Mouse (Mus musculus) left cerebral cortex, postnatal 4 days (tissue): ENCODE measurements around the gene Zdhhc9. TPM values are rescaled to one million over a fixed set of nuclear protein-coding genes. Genes with fewer than 3 reads are reported as not detected.

Experiments used
- DNase-seq: peaks from one replicate; pipeline ENCODE4 v3.0.0-alpha.2; 2022
- intact Hi-C: fragments of 180-260 bp; cut with DNase I; formaldehyde crosslinking; loops from one replicate; pipeline ENCODE4 v1.15.1; 2025
- total RNA-seq, 2 experiments: library from RNA; stranded (reverse); gene quantifications; 2 replicates each; pipeline ENCODE4 v1.2.3; 2021

The Zdhhc9 gene
- total RNA-seq, 2 experiments from 2014 or later: 86.3 to 91.7 TPM

DNA sequence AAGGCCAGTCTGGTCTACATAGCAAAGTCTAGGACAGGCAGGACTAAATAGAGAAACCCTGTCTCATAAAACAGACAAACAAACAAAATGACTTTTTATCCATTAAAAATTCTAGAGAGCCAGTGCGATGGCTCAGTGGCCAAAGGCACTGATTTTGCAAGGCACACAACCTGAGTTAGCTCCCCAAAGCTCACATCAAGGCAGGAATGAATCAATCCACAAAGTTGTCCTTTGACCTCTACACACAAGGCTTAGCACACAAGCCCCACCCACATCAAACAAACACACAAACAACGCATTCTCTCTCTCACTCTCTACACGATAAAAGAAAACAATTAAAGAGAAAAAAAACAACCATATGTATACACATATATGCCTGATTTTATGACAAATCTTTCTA is 24.0 kb downstream of the Zdhhc9 start:
- intact Hi-C loops: no loop called here
- no peak for DNase-seq

DNA sequence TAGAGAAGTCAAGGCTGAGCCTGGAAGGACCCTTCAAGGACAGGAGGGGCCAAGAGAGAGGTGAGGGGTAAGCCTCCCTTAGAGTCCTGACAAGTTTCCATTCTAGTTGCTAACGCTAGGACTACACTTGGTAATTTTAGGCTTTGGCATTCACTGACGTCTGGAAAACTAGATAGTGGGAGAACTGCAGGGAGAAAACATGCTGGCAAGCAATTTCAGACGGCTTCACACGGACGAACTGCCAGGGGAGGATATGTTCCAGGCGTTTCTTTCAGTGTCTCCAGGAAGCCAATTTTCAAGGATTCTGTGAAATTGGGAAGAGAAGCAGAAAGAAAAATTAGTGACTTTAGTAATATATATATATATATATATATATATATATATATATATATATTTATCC is 26.8 kb downstream of the Zdhhc9 start:
- no peak for DNase-seq
- intact Hi-C loops: no loop called here

DNA sequence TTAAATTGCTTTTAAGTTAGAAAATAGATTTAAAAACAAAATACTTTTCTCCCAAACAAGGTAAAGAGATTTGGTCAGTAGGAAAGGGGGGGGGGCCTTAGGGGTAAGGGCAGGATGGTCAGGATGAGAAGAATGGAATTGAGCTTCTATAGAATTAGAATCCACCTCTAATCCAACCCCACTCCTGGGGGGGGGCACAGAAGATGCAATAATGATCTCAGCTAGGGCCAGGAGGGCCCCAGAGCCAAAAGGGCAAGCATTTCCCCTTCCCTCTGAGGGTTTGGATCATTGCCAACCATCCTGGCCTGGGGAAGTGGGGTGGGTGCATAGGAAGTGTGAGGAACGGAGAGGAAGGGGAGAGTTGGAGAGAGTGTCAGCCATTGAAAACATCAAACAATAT is 38.3 kb downstream of the Zdhhc9 start:
- intact Hi-C loops: no loop called here

DNA sequence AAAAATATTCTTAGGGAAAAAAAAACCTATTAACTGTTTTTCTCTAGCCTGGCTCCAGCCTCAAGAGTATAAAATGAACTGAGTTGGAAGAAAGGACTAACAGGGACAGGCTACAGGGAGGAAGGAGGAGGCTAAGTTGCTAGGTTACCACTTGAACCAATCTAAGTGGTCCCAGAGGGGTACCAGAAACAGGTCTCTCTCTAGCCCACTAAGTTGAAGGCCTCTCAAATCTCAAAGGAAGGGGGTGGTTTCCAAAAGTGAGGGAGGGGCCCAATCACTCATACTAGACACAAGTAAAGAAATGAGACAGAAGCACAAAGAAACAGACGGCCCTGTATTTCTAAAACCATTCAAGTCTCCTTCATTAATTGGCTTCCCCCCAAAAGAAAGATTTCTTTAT is 38.8 kb downstream of the Zdhhc9 start:
- DNase-seq: no peak
- intact Hi-C loops: no loop called here

More for the DNA sequence above, 38.3 kb downstream of the Zdhhc9 start:
- no peak for DNase-seq

DNA sequence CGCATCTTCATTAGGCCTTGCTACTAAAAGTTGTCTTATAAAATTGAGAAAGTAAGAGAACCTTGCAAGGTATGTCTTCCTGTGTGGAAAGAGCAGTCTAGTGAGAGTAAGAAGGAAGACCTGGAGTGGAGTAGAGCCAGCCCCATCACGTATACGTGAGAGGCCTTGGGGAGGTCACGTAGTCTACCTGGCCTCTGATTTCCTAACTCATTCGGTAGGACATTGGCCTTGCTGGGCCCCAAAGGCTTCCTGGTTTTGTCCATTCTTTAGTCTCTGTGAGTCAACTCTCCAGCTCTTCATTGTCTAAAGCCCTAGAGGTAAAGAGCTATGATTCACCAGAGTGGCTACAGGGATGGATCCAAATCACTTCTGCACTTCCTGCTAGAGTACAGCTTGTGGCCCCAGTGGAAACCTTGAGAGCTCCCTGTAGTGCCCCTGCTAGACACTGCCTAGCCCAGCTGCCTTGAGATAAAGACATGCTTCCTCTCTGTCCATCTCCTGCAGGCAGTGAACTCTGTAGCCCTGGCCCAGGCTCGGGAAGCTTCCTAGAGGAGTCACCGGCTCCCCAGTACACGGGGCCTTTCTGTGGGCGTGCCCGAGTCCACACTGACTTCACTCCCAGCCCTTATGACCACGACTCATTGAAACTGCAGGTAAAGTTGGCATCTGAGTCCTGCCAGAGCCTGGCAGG is 50.3 kb downstream of the Zdhhc9 start:
- DNase-seq: no peak
- intact Hi-C loops: no loop called here

DNA sequence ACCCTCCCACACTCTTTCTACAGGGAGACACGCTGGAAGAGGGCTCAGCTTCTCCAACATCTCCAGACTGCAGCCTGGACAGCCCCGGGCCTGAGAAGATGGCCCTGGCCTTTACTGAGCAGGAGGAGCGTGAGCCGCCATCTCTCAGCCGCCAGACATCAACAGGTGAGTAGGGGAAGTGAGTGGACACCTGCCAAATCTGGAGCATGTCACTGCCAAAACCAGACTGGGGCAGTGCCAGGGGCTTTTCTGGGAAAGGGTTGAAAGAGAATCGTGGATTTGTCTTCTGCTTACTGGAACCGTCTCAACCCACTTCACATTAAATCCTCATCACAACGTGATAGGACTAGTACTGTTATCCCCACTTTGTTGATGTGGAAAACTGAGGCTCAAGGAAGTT is 51.3 kb downstream of the Zdhhc9 start:
- intact Hi-C loops: no loop called here
- peak; percentile 33 for DNase-seq

DNA sequence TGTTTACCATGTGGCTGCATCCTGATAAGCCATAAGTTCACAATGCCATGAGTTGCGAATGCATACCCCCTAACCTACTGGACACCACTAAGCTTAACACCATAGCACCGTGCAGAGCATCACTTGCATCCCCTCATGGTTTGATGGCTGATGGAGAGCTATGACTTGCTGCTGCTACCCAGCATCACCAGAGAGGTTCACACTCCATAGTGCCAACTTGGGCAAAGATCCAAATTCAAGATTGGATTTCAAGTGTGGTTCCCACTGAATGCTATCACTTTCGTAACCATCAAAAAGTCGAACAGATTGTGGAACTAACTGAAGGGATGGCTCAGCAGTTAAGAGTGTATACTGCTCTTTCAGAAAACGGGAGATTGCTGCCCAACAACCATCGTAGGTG is 53.2 kb downstream of the Zdhhc9 start:
- DNase-seq: no peak
- intact Hi-C loops: no loop called here

DNA sequence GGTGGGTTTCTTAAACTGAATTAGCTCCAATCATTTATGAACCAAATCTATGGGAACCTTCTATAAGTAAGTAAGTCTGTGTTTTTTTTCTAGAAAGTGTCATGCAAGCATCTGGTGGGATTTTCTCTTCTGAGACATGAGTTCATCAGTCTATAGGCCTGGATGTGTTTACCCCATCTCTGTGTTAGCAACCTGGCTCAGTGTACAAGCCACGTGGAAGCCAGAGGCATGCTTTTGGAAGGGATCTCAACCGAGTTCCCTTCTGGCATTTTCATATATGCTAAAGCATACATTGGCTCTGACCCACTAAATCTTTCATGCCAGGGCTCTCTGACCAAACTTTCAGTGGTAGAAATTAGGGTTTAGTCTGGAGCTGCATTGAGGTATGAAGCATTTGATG is 54.7 kb downstream of the Zdhhc9 start:
- intact Hi-C loops: no loop called here
- no peak for DNase-seq

DNA sequence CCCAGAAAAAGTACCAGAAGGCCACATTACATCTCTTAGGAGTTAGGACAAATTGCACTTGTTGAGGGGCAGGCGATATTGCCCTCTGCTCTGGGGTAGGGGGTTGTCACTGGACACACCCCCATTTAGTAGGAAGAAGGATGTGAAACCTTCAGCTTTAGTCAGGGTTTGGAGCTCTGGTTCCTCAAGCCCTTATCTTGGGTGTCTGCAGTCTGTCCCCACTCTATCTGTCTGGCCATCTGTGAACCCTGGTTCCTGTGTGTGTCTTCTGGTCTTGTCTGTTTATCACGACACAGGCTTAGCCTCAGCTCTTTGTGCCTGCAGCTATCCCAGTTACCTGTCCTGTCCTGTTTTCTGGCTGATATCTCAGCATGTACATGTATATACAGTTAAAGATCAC is 55.3 kb downstream of the Zdhhc9 start:
- no peak for DNase-seq
- intact Hi-C loops: no loop called here

DNA sequence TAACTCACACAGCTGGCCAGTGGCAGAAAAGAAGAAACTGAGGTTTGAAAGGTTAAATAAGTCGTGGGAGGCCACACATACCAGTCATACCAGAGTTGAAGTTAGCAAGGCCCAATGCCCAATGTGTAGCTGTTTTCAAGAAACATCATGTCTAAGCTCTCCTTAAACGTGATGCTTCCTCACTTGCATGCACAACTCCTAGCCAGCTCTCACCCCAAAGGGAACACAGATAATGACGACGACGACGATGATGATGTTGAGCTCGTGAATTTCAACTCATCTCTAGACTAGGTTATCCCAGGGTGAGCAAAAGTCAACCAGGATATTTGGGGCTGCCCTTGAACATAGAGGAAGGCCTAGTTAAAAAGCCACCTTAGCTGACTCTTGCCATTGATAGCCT is 56.6 kb downstream of the Zdhhc9 start:
- no peak for DNase-seq
- intact Hi-C loops: no loop called here

DNA sequence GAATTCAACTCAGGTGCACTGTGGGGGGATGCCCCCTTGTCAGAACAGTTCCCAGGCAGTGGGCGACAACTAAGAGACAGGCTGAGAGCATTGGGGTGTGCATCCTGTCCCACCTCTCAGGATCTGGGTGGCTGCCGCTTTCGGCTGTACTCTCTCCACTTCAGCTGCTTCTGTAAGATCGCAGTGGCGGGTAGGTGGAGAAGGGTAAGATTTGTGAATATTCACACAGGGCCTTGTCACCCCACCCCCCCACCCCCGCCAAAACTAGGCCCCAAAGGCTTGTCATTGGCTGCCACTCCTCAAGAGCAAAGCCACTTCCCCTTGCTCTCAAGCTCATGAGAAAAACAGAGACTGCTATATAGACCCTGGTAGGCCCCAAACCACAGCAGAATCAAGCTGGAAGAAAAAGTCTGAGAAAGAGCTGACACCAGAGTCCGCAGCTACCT is 60.9 kb downstream of the Zdhhc9 start:
- intact Hi-C loops: no loop called here

DNA sequence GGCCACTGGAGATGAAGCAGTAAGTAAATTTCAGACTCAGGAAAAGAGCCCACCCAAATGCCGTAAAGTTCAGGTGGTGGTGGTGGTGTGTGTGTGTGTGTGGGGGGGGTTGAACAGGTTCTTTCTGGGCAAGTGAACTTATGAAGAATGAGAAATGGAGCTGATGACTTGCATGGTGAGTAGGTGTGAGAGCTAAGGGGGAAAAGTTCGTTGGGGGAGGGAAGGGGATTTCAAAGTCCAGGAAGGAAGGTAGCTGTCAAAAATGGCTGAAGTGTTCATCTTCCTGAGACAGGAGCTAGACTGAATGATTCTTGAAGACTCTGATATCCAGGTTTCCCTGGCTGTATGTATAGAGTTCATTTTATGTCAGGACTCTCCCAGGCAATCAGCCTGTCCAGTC is 61.5 kb downstream of the Zdhhc9 start:
- intact Hi-C loops: no loop called here
- no peak for DNase-seq

More for the DNA sequence above, 60.9 kb downstream of the Zdhhc9 start:
- no peak for DNase-seq

DNA sequence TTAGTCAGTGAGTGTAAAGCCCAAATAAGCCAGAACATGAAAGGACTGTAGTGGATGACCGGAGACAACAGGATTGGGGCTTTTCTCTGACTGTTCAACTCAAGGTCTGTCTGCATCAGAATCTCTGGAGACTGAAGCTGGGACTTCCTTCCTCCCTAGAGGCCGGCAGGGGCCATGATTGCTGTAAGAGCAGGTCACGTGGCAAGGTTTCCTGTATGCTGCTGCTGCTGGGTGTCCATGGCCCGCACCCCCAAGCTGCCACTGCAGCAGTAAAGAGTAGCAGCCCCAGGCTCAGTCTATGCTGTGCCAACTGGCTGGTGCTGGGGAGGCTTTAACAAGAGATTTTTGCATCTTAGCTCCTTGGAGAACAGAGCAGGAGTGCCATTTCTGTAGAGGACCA is 62.4 kb downstream of the Zdhhc9 start, which contains the start of gene Sash3:
TSS of gene Sash3 (plus strand) at position 175 of the 400 bp plus-strand sequence.
- DNase-seq: no peak
- intact Hi-C loops: no loop called here

DNA sequence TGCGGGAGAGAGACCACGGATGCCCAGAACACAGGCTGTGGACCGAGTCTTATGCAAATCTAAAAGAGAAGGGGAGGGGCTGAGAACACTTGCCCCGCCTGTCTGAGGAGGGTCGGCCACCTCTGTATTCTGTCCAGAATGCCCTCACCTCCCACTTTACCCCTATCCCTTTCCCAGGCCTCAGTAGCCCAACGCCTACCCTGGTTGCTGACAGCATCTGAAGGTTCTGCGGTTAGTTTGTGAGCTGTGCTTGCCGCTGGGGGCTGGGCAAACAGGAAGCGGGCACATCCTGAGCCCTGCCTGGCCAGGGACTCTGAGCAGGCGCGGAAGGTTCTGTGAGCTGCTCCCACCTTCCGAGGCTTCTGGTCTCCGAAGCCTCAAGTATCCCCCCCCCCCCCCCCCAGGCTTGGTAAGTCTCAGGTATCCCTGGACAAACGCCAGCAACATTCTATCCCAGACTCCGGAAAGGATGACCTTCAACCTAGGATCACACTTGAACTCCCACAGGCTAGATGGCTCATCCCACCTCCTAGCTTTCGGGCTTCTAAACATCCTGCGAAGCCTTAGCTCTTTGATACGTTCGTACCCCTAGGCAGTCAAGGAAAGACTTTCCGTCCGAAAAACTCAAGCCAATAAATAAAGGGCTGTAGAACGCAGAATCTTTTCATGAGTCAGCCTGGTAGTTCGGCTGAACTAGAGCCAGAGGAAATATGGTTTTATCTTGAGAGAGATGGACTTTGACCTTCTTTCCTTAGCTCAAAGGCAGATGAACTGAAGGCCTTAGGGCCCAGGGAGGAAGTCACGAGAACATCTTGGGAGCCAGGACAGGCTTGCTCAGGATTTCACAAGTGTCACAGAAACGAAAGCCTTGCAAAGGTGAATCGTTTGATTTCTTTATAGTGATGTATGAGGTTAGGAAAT is 65.0 kb downstream of the Zdhhc9 start:
- intact Hi-C loops: no loop called here
- no peak for DNase-seq

DNA sequence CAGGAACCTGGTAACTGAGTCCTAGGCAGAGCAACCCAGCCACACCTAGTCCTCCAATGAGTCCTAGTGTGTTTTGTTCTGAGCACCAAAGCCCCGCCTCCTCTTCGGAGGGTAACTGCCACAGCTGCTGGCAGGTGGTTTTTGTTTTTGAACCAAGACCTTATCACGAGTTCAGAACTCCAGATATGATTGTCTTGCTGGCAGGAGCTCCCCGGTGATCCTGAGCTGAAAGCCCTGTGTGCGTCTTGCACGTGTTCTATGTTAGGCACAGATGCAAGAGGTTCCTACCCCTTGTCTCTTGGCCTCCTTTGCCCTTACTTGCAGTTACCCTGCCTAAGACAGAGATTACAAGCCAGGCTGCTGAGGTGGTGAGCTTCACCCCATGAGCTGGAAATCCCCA is 67.2 kb downstream of the Zdhhc9 start:
- no peak for DNase-seq
- intact Hi-C loops: no loop called here

DNA sequence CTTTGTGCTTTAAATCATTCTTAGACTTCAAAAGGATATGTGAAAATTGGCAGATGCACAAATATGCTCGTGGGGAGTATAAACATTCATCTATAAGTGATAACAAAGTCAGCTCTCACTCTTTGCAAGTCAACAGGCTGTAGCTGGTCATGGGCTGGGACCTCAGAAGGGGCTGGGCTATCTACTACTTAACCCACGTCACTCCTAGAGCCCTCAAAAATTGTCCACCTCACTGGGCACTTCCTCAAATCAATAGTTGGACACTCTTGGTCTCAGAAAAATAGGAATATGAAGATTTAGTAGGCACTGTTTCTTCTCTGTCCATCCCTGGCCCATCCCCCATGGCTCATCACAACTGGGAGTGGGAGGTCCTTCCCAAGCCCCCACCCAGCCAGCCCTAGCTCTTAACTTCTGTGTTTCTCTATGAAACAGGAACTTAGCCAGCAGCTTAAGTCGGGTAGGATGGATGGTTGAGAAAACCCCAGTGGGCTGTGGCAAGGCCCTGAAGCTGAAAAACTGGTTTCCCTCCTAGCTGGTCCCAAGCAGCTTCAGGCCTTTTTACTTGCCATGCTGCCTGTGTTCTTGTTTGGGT is 68.3 kb downstream of the Zdhhc9 start:
- intact Hi-C loops: no loop called here
- DNase-seq: no peak

DNA sequence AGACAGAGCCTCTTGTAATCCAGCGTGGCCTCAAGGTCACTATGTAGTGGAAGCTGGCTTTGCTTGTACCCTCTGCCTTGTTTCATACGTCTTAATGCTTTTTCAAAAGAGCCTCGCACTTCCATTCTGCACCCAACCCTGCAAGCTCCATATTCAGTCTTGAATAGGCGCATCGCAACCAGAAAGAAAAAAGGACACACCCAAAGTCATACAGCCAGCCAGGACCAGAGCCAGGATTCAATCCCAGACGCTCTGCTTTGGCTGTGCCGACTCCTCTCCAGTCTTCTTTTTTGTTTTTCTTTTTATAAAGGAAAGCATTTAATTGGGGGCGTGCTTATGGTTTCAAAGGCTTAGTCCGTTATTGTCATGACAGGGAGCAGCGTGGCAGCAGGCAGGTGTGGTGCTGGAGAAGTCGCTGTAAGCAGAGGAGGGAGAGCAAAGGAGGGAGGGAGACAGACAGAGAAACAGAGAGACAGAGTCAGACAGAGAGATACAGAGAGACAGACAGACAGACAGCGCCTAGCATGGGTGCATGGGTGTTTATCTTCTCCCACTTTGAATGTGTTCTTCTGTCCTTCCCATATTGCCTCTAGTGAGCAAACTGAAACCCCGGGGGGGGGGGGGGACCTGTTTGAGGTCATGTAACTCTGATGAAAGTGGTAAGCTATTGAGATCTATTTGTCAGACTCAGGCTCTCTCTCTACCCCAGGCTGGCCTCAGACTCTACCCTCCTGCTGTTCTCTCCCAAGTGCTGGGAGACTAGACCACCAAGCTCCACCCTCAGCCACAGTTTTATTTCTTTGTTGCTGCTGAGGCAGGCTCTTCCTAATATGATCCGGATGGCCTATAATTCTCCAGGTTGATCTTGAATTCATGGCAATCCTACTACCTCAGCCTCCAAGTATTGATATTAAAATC is 69.1 kb downstream of the Zdhhc9 start:
- no peak for DNase-seq
- intact Hi-C loops: no loop called here

DNA sequence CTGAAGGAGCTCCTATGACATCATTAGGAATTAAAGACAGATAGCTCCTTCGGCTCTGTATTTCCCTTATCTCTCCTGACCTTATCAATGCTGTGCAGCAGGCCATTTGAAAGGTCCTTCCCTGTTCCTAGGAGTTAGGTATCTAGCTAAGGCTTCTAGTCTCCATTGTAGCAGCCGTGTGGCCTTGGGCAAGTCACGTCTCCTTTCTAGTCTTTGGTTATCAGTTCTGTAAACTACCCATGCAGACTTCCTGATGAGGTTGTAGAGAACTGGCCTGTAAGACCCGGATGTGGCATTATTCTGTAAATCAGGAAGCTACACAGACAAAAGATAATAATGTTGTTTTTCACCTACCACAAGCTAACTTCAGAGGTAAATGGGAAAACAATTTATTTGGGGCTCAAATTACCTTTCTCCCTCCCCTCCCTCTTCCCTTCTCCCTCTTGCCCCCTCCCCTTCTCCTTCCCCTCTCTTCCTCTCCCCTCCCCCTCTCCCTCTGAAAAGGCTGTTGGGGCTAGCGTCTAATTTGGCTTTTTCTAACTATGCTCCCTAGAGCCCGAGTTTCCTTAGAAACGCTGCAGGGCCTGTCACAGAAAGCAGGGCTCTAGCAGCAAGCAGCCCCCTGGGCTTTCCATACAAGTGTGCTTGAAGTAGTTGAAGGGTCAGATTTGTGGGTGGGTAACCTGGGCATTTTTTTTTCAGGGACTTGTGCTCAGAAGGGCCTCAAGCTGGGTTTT is 70.0 kb downstream of the Zdhhc9 start:
- intact Hi-C loops: no loop called here
- DNase-seq: no peak

DNA sequence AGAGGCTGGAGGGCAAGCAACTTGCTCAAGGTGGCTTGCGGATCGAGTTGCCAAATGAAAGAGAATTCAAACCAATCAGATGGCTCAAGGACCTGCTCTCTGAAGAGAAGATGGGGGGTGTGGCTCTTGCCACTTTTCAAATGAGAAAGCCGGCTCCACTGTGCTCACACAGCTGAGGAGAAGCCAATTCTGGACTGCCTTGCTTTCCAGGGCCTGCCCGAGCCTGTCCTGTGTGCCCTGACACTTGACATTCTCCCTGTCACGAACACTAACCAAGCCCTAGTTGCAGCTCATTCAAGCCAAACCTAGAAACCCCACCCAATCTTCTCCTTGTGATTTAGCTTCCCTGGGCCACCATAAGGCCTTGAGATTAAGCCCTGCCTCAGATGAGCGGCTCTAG is 70.7 kb downstream of the Zdhhc9 start:
- intact Hi-C loops: no loop called here
- DNase-seq: no peak

DNA sequence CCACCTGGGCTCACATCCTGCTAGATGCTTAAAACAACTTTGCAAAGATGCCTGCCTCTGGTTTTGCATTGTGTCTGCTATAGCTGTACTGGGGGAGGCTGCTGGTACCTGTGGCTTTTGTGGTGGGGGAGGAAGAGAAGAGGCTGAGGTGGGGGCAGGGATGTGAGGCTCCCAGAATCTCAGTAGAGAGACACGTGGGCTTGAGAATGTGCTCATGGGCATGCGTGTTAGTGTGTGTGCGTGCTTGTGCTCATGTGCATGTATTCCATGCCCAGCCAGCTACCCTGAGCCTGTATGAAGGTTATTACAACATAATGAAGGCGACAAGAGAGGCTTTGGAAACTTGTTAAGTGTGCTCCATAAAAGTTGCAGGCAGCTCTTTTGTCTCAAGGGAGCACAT is 71.7 kb downstream of the Zdhhc9 start:
- intact Hi-C loops: no loop called here

More for the DNA sequence above, 71.7 kb downstream of the Zdhhc9 start:
- no peak for DNase-seq
